Mouse (Mus musculus): Measurements from ENCODE around the gene Imp4. TPM values are rescaled to one million over a fixed set of nuclear protein-coding genes. Genes with fewer than 3 reads are reported as not detected.
"Not testable (repeated sequence)": the region's sequence is repeated elsewhere in the genome, so short reads cannot be mapped to it uniquely, and the experiment has no call there.

Imp4 gene
- total RNA-seq (2021), result 10 to 100 TPM; 10.3 to 13.4 TPM
- long read RNA-seq, experiment 1, full-length matches to known transcripts, result 2 of 5 reads
- long read RNA-seq, experiment 1, partial matches to known transcripts, result 0 of 5 reads
- long read RNA-seq, experiment 1, other reads (novel, unspliced or antisense), result 3 of 5 reads
- long read RNA-seq, experiment 2, full-length matches to known transcripts, result 11 of 15 reads
- long read RNA-seq, experiment 2, partial matches to known transcripts, result 1 of 15 reads
- long read RNA-seq, experiment 2, other reads (novel, unspliced or antisense), result 3 of 15 reads

DNA sequence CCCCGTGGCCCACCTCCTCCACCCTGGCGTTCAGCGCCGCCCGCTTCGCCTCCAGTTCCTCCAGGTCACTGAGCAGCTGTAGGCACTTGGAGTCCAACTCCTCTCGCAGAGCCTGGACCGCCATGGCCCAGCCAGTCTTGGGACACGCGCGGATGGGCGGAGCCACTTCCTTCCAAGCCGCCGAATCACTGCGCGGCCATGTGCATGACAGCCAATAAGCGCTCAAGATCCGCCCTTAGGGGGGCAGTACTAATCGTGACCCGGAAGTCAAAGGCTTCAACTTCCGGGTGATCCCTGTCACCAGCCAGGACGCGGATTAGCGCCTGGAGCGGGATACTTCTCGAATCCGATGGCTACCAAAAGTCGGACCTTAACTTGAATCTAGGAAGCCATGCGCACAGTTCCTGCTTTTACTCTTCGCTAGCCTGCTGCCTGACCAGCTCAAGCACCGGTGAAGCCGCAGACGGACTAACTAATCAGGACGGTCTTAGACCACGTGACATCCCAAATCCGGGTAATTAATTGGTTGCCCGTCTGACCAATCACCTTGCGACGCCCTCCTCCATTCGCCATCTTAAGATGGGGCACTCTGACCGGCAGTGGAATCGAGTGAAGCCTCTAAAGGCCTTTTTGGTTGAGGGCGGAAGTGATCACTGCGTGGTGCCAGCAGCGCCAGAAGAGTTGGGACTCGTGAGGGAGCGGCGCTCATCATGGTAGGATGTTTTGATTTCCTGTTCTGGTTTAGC is at the start of gene Imp4, which contains the start of gene Ccdc115:
TSS of gene Imp4 (plus strand) at position 637 of the 746 bp plus-strand sequence.
TSS of gene Ccdc115 (minus strand) at position 458 of the 746 bp plus-strand sequence.
- peak; percentile 96 for DNase-seq (ENCODE audit: low spot score)

DNA sequence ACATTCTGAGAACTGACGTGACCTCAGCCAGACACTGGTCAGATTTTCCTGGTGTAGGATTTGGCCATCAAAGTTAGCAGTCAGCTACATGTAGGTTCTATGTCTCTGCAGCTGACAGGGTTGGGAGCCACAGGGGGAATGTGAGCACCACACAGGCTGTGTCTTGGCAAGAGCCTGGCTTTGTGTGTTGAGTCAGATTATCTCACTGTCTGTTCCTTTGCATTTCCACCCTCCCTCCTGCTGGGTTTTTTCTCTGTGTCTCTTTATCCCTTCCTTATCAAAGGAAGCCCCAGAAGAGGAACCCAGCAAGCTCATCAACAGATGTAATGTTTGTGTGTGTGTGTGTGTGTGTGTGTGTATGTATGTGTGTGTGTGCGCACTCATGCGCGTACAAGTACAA is 43.3 kb upstream of the Imp4 start:
- no peak for DNase-seq (ENCODE audit: low spot score)

- peak; percentile 14 for DNase-seq (ENCODE audit: low spot score)
Observed at GRCm38 (mm10) chr1:34399182-34399953, 40.3 kb upstream of the Imp4 start.

DNA sequence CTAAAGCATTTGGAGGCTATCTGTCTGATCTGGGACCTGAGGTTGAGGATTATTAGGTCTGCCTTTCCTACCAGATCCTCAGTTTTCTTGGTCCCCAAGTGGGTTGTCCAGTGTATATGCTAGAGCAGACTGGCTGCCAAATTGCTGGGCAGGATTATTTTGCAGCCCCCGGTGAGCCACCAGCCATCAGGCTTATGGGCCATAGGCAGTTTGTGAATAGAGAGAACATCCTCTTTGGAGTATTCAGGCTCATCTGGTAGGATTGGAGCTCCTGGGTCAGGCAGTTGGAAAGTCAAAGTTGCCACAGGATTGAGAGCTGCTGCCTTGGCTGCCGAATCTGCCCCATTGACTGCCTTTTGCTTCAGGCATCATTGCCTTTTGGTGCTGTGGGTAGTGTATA is 11.2 kb upstream of the Imp4 start:
- no peak for DNase-seq (ENCODE audit: low spot score)

- no peak for DNase-seq (ENCODE audit: low spot score)
Observed at GRCm38 (mm10) chr1:34429281-34429680, 10.4 kb upstream of the Imp4 start.

DNA sequence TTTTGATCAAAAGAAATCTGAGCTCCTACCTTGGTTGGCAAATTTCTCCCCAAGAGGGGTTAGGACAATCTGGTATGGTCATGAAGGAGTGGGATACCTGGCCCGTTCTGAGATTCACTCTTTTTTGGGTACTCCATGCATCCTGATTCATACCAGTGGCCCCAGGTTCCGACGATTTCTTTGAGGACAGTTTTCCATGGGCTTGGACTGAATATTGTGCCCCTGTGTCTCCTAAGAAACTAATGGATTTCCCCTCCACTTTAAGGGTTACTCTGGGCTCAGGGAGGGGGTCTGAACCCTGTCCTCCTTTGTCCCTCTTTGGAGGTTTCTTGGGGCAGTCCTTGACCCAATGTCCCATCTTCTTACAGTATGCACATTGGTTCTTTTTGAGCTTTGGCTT is 8.7 kb upstream of the Imp4 start:
- DNase-seq (ENCODE audit: low spot score), result no peak

GRCm38 (mm10) chr1:34431431-34431830 is 8.2 kb upstream of the Imp4 start:
- DNase-seq (ENCODE audit: low spot score), result no peak

DNA sequence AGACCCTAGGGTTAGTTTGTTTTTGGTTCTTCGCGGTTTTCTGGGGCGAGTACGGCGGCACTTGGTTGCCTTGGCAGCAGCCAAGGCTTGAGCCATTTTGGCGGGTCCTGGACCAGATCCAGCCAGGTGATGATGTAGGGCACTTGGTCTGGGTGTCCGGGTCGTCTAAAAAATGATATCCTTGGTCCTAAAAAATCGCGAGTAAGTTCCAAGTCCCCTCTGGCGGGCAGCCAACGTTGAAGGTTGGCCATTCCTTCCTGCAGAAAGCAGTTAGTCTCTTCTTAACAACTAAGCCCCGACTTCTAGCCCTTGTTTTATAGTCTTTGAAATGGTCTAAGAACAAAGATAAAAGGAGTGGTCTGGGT is 7.3 kb upstream of the Imp4 start:
- no peak for DNase-seq (ENCODE audit: low spot score)

GRCm38 (mm10) chr1:34432776-34433481 is 6.7 kb upstream of the Imp4 start:
- no peak for DNase-seq (ENCODE audit: low spot score)

GRCm38 (mm10) chr1:34433891-34434521 is 5.6 kb upstream of the Imp4 start:
- no peak for DNase-seq (ENCODE audit: low spot score)

- peak; percentile 89 for DNase-seq (ENCODE audit: low spot score)
Observed at GRCm38 (mm10) chr1:34434660-34435160, 4.9 kb upstream of the Imp4 start.

GRCm38 (mm10) chr1:34435371-34436120 is 4.1 kb upstream of the Imp4 start:
- no peak for DNase-seq (ENCODE audit: low spot score)

- DNase-seq (ENCODE audit: low spot score), result no peak
Observed at GRCm38 (mm10) chr1:34436374-34436773, 3.3 kb upstream of the Imp4 start.

GRCm38 (mm10) chr1:34437366-34437765 is 2.3 kb upstream of the Imp4 start:
- not testable (repeated sequence) for DNase-seq (ENCODE audit: low spot score)

DNA sequence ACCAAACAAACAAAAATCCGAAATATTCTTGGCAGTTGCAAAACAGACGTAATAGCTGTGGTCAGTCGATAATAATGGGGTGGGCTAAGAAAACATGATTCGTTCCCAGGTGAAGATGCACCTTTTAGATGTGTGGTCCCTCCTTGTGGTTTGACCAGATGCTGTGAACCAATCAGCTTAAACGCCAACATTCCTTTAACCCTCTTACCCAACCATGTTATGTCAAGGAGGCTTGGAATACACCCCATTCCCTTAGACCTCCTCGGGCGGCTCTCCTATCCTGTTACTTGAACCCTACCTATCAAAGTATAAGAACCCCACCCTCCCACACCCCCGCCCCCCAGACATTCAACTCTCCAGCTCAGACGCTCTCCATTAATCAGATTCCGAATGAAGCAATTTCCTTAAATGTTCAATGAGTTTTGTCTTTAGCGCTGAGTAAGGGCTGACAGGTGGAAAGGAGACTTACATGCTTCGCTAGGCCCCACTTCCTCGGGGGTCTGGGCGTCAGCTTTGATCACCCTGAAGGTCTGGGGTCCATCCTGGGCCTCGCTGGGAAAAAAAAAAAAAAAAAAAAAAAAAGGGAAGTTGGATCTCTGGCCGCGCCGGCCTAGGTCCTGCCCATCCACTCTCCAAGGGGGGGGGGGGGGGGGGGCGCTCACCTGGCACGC is 1.1 kb upstream of the Imp4 start:
- DNase-seq (ENCODE audit: low spot score), result no peak

GRCm38 (mm10) chr1:34439961-34440630 is 445 bp downstream of the Imp4 start:
- no peak for DNase-seq (ENCODE audit: low spot score)

- no peak for DNase-seq (ENCODE audit: low spot score)
Observed at GRCm38 (mm10) chr1:34443124-34443523, 3.5 kb downstream of the Imp4 start.

GRCm38 (mm10) chr1:34458431-34458830 is 18.8 kb downstream of the Imp4 start:
- no peak for DNase-seq (ENCODE audit: low spot score)

All from gastrocnemius, adult 18-20 months (tissue).